Mouse (Mus musculus) midbrain, embryonic 13.5 days (tissue): ENCODE results near the gene Usp21. TPM values are rescaled to one million over a fixed set of nuclear protein-coding genes. Genes with fewer than 3 reads are reported as not detected.
"Not testable (repeated sequence)": the region's sequence is repeated elsewhere in the genome, so short reads cannot be mapped to it uniquely, and the experiment has no call there.

Experiments used
- ATAC-seq: fragments of 200-750 bp; cut with Nextera tagmentation; 2 replicates; pipeline ENCODE4 v1.8.0; 2017; ENCODE audit warnings: mild to moderate bottlenecking, moderate TSS enrichment, moderate library complexity
- H3K27ac ChIP-seq: fragments of 300-500 bp; sonication (generic); 2 replicates; pipeline ENCODE4 v1.5.1; 2015; ENCODE audit warnings: inconsistent platforms, mild to moderate bottlenecking, moderate library complexity
- H3K27me3 ChIP-seq: fragments of 300-500 bp; sonication (generic); 2 replicates; pipeline ENCODE4 v1.6.1; 2015; ENCODE audit warnings: mild to moderate bottlenecking, inconsistent platforms
- H3K36me3 ChIP-seq: fragments of 300-500 bp; sonication (generic); 2 replicates; pipeline ENCODE4 v1.6.1; 2015; ENCODE audit warnings: mild to moderate bottlenecking, inconsistent platforms
- H3K4me1 ChIP-seq: fragments of 300-500 bp; sonication (generic); replicated peaks from 2 replicates; pipeline ENCODE4 v1.6.1; 2015; ENCODE audit warnings: inconsistent platforms
- H3K4me2 ChIP-seq: fragments of 300-500 bp; sonication (generic); replicated peaks from 2 replicates; pipeline ENCODE4 v1.6.1; 2015; ENCODE audit warnings: moderate library complexity, mild to moderate bottlenecking, inconsistent platforms
- H3K4me3 ChIP-seq: fragments of 300-500 bp; sonication (generic); replicated peaks from 2 replicates; pipeline ENCODE4 v1.5.1; 2015; ENCODE audit warnings: mild to moderate bottlenecking, inconsistent platforms
- H3K9ac ChIP-seq: fragments of 300-500 bp; sonication (generic); replicated peaks from 2 replicates; pipeline ENCODE4 v1.6.1; 2015; ENCODE audit warnings: mild to moderate bottlenecking, inconsistent platforms
- H3K9me3 ChIP-seq: fragments of 300-500 bp; sonication (generic); 2 replicates; pipeline ENCODE4 v1.6.1; 2016; ENCODE audit warnings: mild to moderate bottlenecking, inconsistent platforms
- WGBS: fragments of 180-500 bp; shearing (Covaris S2); methylation state at CpG from one replicate; pipeline ENCODE4 v1.1.7; 2015; 5-methylcytosine and 5-hydroxymethylcytosine counted together
- polyA plus RNA-seq: library from polyadenylated mRNA; unstranded; fragments of >200 nt; fragmentation: Nextera tagmentation; extraction: Ambion mirVana; gene quantifications from 2 replicates; pipeline ENCODE4 v1.2.1, GENCODE M21; 2015

The Usp21 gene
- 112 and 121 TPM in 2 replicates for polyA plus RNA-seq

DNA sequence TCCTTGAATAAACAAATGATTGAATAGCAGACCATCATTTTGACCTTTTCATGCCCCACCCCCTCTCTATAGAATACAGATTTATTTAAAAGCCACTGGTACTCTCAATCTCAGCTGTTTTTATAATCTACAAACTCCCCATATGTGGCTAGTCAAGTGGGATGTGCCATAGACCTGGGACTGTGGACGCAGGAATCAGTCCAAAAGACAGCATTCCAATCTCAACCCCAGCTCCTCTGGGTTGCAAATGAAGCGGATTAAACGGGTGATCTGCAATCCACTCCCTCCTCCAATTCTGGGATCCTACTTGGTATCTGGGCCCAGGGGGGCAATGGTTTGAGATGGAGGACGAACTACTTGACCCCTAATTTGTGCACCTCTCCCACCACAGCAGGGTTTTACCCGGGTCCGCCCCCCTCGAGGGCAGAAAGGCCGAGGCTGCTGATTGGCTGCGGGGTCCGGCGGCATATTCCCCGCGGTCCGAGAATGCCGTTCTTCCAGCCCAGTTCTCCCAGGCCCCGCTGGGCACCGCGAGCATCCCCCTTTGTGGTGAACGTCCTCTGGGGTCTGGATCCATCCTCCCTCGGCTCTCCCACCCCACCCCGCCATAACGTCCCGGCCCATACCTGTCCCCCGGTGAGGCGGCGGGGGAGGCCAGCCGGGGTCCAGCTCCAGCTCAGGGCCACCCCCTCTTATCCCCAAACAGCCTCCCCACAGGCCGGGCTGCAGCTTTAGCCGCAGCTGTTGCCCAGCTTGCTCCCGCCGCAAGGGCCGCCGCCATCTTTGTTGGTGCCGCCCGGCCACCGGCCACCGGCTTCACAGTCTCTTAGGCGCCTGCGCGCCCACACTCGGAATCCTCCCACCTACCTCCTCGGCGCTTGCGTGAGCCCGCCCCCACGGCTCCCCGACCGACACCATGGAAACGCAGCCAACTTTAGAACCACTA lies at the start of gene Usp21:
TSS of gene Usp21 (minus strand) at position 856 of the 946 bp plus-strand sequence.
- Histone ChIP-seq H3K9me3 (no peaks in the 10 kb centered on the region), H3K9ac (peak within 1 kb of the TSS; percentile 96), H3K27ac (peak within 1 kb of the TSS; percentile 98), H3K4me2 (peak within 1 kb of the TSS; percentile 73), H3K4me1 (peaks cover 32% of the 10 kb centered on the region), H3K27me3 (no peaks in the 10 kb centered on the region), H3K4me3 (peak within 1 kb of the TSS; percentile 89), H3K36me3 (peaks cover 56% of the 10 kb centered on the region)
- ATAC-seq = peak; percentile 95
- WGBS = under 1% methylated on average over 49 of the region's 49 CpGs

DNA sequence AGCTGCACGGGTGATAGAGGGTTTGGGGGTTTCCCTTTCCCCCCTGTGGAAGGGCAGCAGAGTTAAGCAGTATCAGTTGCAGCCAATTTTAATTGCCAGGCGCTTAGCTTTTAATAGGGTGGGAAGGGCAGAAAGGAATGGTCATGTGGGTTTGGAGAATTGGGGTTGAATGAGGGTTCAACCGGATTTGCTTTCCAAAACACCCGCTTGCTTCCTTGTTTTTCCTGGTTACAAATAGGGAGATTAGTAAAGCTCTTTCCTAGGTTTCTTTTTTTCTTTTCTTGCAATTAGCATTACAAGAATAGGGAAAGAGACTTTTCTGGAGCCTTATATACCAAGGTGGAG lies 42.4 kb upstream of the Usp21 start:
- peak overlapping the region; percentile 98 for H3K27ac ChIP-seq
- no peaks in the 10 kb centered on the region for H3K9me3 ChIP-seq
- WGBS = 1% methylated on average over 4 of the region's 4 CpGs
- peak overlapping the region; percentile 72 for H3K4me2 ChIP-seq
- H3K27me3 ChIP-seq = no peaks in the 10 kb centered on the region
- H3K9ac ChIP-seq = peak overlapping the region; percentile 81
- ATAC-seq = no peak
- H3K36me3 ChIP-seq = peaks cover 18% of the 10 kb centered on the region
- H3K4me1 ChIP-seq = peaks cover 63% of the 10 kb centered on the region
- peak overlapping the region; percentile 85 for H3K4me3 ChIP-seq

DNA sequence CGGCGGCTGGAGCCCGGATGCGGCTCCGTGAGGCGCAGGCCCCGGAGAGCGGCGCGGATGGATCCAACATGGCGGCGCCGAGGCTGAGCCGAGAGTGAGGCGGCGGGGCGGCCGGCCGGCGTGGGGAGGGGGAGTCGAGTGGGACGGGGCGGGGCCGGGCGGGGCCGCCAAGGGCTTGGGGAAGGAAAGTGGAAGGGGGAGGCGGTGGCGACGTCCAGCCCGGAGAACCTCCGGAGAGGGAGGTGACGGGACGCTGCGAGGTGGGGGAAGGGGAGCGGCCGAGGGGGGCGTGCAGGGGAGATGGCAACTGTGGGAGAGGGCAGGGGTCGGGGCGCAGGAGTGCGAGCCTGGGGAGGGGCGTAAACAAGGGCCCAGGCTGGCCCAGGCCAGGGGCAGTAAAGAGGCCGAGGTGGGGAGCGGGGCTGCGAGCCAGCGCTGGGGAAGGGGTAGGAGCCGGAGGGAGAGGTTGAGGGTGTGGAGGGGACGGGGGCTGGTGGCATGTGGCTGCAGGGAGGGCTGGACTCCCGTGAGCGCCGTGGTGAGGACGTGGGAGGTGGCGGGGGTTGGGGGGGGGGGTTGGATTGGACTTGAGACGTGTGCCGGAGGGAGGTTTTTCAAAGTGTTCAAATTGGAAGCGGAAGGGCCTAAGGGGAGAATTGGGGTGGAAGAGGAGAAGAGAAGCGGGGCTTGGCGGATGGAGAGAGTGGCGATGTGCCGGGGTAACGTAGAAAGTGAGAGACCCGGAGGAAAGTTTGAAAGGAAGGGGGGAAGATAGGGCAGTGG lies 41.8 kb upstream of the Usp21 start:
- H3K4me1 ChIP-seq = peaks cover 63% of the 10 kb centered on the region
- H3K27me3 ChIP-seq = no peaks in the 10 kb centered on the region
- H3K9me3 ChIP-seq = no peaks in the 10 kb centered on the region
- WGBS = under 1% methylated on average over 55 of the region's 61 CpGs
- H3K4me2 ChIP-seq = peak overlapping the region; percentile 72
- peak overlapping the region; percentile 81 for H3K9ac ChIP-seq
- peak overlapping the region; percentile 85 for H3K4me3 ChIP-seq
- peak overlapping the region; percentile 98 for H3K27ac ChIP-seq
- peaks cover 17% of the 10 kb centered on the region for H3K36me3 ChIP-seq
- ATAC-seq = peak; percentile 89

DNA sequence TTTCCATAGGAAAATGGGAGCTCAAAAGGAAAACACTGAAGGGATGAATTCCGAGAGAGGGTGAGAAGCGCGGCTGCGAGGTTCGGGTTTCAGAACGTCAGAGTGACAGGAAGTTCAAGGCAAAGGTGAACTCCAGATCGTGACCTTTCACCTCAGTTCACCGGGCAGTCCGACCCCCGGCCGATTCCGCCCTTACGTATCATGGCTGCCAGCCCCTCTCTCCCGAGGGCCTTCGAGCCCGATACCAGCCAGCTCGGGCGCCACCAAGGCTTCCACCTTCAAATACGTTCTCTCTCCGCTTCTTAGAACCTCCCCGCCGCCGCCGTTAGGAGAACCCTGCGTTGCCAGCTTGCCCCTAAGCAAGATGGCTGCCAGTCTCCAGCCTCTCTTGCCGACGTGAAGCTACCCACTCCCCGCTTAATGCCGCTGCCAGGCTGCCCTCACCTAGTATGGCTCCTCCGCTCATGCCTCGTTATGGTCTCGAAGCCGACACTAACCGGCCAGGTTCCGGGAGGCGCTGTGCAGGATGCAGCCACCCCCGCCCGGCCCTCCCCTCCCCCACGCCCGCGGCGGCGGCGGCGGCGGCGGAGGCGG lies 41.1 kb upstream of the Usp21 start, which contains the start of gene Dedd:
TSS of gene Dedd (plus strand) at position 307 of the 594 bp plus-strand sequence.
- Histone ChIP-seq H3K36me3 (peaks cover 12% of the 10 kb centered on the region; the same call in 1 of the 2 replicates), H3K9ac (peak within 1 kb of the TSS; percentile 81), H3K4me1 (peaks cover 61% of the 10 kb centered on the region), H3K4me2 (peak within 1 kb of the TSS; percentile 72), H3K4me3 (peak within 1 kb of the TSS; percentile 85), H3K9me3 (no peaks in the 10 kb centered on the region), H3K27me3 (no peaks in the 10 kb centered on the region), H3K27ac (peak within 1 kb of the TSS; percentile 98)
- WGBS = 0% methylated on average over 48 of the region's 48 CpGs
- ATAC-seq = peak; percentile 97

DNA sequence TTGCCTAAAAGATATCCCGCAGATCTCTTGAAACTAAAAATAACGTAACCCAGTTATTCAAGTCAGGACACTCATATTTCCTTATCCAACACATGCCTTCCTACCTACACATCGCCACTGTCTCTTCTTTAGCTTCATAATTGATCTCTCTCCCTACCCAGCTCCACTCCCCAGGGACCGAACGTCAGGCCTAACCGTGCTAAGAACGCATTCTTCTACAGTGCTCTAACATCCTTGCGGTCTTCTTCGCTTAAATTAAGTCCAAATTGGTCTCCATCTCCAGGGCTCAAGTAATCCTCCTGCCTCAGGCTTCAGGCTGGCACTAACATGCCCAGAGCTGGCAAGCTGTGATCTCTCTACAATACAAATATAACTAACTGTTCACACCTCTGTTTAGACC lies 40.5 kb upstream of the Usp21 start:
- peak overlapping the region; percentile 72 for H3K4me2 ChIP-seq
- peaks cover 55% of the 10 kb centered on the region for H3K4me1 ChIP-seq
- H3K27me3 ChIP-seq = no peaks in the 10 kb centered on the region
- no peaks in the 10 kb centered on the region for H3K9me3 ChIP-seq
- peaks cover 9% of the 10 kb centered on the region; the same call in 1 of the 2 replicates for H3K36me3 ChIP-seq
- H3K9ac ChIP-seq = peak overlapping the region; percentile 81
- WGBS = 34% methylated on average over 9 of the region's 9 CpGs
- peak overlapping the region; percentile 85 for H3K4me3 ChIP-seq
- 0 out of 2 replicates have a peak, but pooled peaks have one; percentile 0 for ATAC-seq
- H3K27ac ChIP-seq = peak overlapping the region; percentile 98

DNA sequence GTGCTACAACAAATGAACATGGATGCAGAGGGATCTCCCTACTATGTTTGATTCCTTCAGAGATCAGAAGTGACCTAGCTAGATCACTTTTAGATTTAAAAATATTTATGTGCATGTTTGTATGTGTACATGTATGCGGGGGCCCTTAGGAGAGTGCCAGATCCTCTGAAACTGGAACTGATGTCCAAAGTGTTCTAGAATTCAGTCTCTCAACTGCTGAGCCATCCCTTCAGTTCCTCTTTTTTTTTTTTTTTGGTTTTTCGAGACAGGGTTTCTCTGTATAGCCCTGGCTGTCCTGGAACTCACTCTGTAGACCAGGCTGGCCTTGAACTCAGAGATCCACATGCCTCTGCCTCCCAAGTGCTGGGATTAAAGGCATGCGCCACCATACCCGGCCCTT lies 38.8 kb upstream of the Usp21 start:
- not testable (repeated sequence) for H3K27me3 ChIP-seq, H3K36me3 ChIP-seq, ATAC-seq, H3K9me3 ChIP-seq, H3K4me3 ChIP-seq, H3K27ac ChIP-seq, H3K4me2 ChIP-seq, H3K9ac ChIP-seq
- 89% methylated on average over 4 of the region's 4 CpGs for WGBS
- peaks cover 43% of the 10 kb centered on the region for H3K4me1 ChIP-seq

DNA sequence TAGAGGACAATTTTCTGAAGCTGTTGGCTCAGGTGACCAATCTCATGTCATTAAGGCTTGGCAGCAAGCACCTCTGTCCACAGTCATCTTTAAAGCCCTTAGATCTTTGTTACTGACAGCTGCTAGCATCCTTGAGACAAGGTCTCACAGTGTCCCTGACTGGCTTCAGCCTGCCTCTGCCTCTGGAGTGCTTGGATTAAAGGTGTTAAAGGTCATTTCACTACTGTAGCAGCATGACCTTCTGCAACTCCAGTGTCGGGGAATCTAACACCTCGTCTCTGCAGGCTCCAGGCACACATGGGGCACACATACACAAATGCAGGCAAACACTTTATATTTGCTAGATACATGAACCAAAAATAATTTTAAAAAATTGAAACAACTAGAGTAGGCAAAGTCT lies 37.8 kb upstream of the Usp21 start:
- 89% methylated on average over 2 of the region's 2 CpGs for WGBS
- Histone ChIP-seq H3K9me3 (no peaks in the 10 kb centered on the region), H3K4me2 (no peak overlapping the region), H3K4me3 (no peak overlapping the region), H3K9ac (no peak overlapping the region), H3K27me3 (no peaks in the 10 kb centered on the region), H3K4me1 (peaks cover 32% of the 10 kb centered on the region), H3K36me3 (no peaks in the 10 kb centered on the region), H3K27ac (no peak overlapping the region)
- no peak for ATAC-seq

DNA sequence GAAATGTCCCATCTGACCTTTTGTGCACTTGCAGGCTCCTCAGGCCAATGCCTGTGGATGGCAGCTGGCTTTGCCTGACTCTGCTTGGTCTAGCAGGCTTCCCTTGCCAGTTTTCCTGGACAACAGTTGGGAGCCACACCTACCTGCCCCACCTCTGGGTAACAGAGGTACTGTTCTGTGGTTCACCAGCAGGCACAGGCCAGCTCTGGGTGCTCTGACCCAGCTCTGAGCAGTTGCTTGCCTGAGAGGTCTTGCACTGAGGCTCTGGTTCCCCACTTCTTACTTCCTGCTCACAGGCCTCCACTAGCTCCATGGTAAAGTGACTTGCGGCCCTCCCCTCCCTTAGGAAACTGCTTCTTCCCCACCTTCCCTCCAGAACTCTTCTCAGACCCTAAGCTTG lies 34.2 kb upstream of the Usp21 start:
- peak; percentile 70; the same call in 1 of the 2 replicates for ATAC-seq

DNA sequence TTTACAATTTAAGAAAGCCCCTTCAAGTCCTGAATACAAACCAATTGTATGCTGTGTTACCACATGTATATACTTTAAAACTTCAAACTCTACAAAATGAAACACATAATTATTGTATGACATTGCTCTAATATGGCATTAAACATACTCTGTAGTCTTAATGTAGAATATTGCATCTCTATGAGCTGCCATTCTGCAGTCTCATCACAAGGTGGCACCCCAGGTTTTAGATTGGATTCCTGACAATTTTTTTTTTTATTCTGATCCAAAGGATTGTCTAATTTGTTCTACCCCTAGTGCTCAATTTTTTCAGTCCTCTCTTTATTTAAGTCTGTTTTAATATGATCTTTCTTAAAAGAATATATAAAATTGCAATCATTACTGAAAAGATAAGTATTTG lies 33.6 kb upstream of the Usp21 start:
- Histone ChIP-seq H3K4me3 (no peak overlapping the region), H3K9ac (no peak overlapping the region), H3K9me3 (no peaks in the 10 kb centered on the region), H3K27me3 (no peaks in the 10 kb centered on the region), H3K36me3 (no peaks in the 10 kb centered on the region), H3K4me1 (peaks cover 9% of the 10 kb centered on the region), H3K4me2 (no peak overlapping the region), H3K27ac (no peak overlapping the region)
- ATAC-seq = no peak

More for the DNA sequence above, 34.2 kb upstream of the Usp21 start:
- Histone ChIP-seq H3K9me3 (no peaks in the 10 kb centered on the region), H3K9ac (no peak overlapping the region), H3K4me2 (no peak overlapping the region), H3K36me3 (no peaks in the 10 kb centered on the region), H3K4me1 (peaks cover 12% of the 10 kb centered on the region), H3K27ac (no peak overlapping the region), H3K4me3 (no peak overlapping the region), H3K27me3 (no peaks in the 10 kb centered on the region)
- 83% methylated on average over 1 of the region's 1 CpGs for WGBS

DNA sequence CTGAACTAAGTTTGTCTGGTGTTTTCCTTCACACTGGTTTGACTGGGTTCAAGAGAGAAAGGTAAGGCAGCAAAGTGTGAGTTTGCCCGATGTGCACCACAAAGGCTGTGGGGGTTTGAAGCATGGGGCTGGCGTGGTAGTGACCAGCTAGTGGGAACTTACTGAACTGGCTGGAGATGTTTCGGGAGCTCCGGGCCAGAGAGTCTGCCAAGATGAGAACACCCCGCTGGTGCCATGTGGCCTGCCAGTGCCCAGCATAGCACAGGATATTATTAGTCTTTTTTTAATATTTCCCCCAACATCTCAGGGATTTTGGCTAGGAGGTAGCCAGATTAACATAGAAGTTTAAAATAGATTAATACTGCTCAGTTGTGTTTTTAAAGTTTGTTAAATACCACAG lies 32.4 kb upstream of the Usp21 start:
- Histone ChIP-seq H3K27ac (no peak overlapping the region), H3K4me1 (no peaks in the 10 kb centered on the region), H3K36me3 (no peaks in the 10 kb centered on the region), H3K27me3 (no peaks in the 10 kb centered on the region), H3K4me3 (no peak overlapping the region), H3K9ac (no peak overlapping the region), H3K4me2 (no peak overlapping the region), H3K9me3 (no peaks in the 10 kb centered on the region)
- 12% methylated on average over 5 of the region's 5 CpGs for whole genome bisulfite sequencing
- ATAC-seq = no peak

DNA sequence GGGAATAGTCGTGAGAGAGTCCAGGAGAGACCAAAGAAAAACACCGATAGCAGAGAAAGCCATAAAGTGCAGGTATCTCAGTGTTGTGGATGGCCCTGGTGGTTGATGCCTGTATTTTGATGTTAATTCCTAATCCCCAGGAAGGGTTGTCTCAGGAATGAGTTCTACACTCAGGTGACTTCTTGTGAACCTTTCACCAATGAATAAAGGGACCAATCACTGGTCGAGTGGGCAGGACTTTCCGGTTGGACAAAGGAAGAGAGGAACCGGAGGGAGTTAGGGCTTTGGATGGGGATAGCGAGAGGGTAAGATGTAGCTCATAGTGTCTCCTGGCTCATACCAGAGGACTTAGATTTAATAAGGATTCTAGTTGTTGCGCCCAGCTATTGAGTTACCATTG lies 32.0 kb upstream of the Usp21 start:
- WGBS = 14% methylated on average over 7 of the region's 7 CpGs
- Histone ChIP-seq H3K9me3 (no peaks in the 10 kb centered on the region), H3K9ac (no peak overlapping the region), H3K27me3 (no peaks in the 10 kb centered on the region), H3K4me1 (no peaks in the 10 kb centered on the region), H3K27ac (no peak overlapping the region), H3K4me2 (no peak overlapping the region), H3K4me3 (no peak overlapping the region), H3K36me3 (no peaks in the 10 kb centered on the region)
- ATAC-seq = no peak
